In the genomic region with DNA sequence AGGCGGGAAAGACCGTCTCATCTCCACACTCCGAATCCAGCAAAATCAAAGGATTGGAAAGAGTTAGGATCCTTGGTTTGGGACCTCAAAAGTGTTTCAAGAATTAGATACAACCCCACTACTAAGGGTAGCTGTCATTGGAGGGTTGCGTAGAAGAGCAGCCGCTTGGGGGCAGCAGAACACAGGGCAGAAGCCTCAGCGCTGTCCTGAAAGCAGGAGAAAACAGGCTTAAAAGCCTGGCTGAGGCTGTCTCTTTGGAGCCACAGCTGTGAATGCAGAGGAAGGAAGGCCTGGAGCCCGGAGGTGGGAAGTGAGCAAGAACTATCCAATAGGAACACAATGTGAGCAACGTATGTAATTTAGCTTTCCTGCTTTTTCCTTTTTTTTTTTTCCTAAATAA, we compare ENCODE assay signal across 9 mouse cellular contexts. TPM values are rescaled to one million over a fixed set of nuclear protein-coding genes. Genes with fewer than 3 reads are reported as not detected.
DNase-seq lines count a peak whose midpoint lies in the region; ATAC-seq lines count a peak whose summit lies in the region.
"Had no signal": no experiment of that assay in that cellular context is flagged by ENCODE, and none has a peak within 500 bp of the region (broad histone marks: within the 10 kb centered on the region; RNA-seq: fewer than 3 reads in every experiment).

No protein-coding gene starts in this region.

- ATAC-seq in forebrain, embryonic 11.5 days (replicated peaks; ENCODE audit: low FRiP score), result peak; percentile 63; the same call in 1 of the 2 replicates
- peak; percentile 77 for ATAC-seq in heart, embryonic 15.5 days (replicated peaks; ENCODE audit: insufficient number of reproducible peaks, insufficient read depth, low FRiP score, low read depth)
- peak; percentile 79 for ATAC-seq in liver, embryonic 11.5 days (replicated peaks; ENCODE audit: low FRiP score)
- peak; percentile 75 for ATAC-seq in stomach, embryonic 15.5 days (ENCODE audit: insufficient read depth, low FRiP score, low read depth)

- peak; percentile 59 to 77 for DNase-seq in CD8-positive naive resting alpha-beta T cell, adult 2 months (ENCODE audit: low read depth in 2 of 2, low spot score in 2 of 2)
- DNase-seq in c-Kit-negative CD71-positive TER-119-positive erythroid progenitor cells, embryonic 14.5 days (ENCODE audit: low read depth, low spot score), result peak; percentile 69
- DNase-seq in forebrain, embryonic 11.5 days (ENCODE audit: low spot score), result peak; percentile 87
- peak; percentile 93 for DNase-seq in kidney, postnatal 10 days
- peak; percentile 75 for DNase-seq in liver, embryonic 11.5 days (ENCODE audit: low spot score)
- DNase-seq in neural tube, embryonic 10.5 days (ENCODE audit: extremely low spot score, low spot score), result peak; percentile 81

- WGBS in forebrain, embryonic 11.5 days, result 5% methylated on average over 8 of the region's 8 CpGs
- 3% methylated on average over 8 of the region's 8 CpGs for WGBS in heart, embryonic 15.5 days
- 2% methylated on average over 8 of the region's 8 CpGs for WGBS in liver, embryonic 11.5 days
- 3% methylated on average over 8 of the region's 8 CpGs for WGBS in stomach, embryonic 15.5 days

- no peaks in the 10 kb centered on the region for H3K36me3 ChIP-seq in forebrain, embryonic 11.5 days (ENCODE audit: control insufficient read depth, insufficient read depth, low read length)
- no peaks in the 10 kb centered on the region for H3K36me3 ChIP-seq in heart, embryonic 15.5 days
- H3K36me3 ChIP-seq in liver, embryonic 11.5 days (ENCODE audit: control insufficient read depth, insufficient read depth, low read length), result no peaks in the 10 kb centered on the region
- no peaks in the 10 kb centered on the region for H3K36me3 ChIP-seq in stomach, embryonic 15.5 days
- H3K36me3 ChIP-seq: embryonic facial prominence, embryonic 13.5 days had no signal

- H3K4me1 ChIP-seq in forebrain, embryonic 11.5 days (replicated peaks; ENCODE audit: control insufficient read depth, insufficient read depth, low read length), result no peaks in the 10 kb centered on the region
- H3K4me1 ChIP-seq in heart, embryonic 15.5 days (replicated peaks), result peaks cover 3% of the 10 kb centered on the region; the same call in 1 of the 2 replicates
- H3K4me1 ChIP-seq in liver, embryonic 11.5 days (replicated peaks; ENCODE audit: control insufficient read depth, insufficient read depth, low read length), result peaks cover 7% of the 10 kb centered on the region
- H3K4me1 ChIP-seq in stomach, embryonic 15.5 days, result no peaks in the 10 kb centered on the region
- H3K4me1 ChIP-seq: embryonic facial prominence, embryonic 13.5 days had no signal

- H3K27ac ChIP-seq in forebrain, embryonic 11.5 days (ENCODE audit: low read depth, low read length), result no peak overlapping the region
- H3K27ac ChIP-seq in heart, embryonic 15.5 days, result no peak overlapping the region
- H3K27ac ChIP-seq in liver, embryonic 11.5 days (ENCODE audit: low read depth, low read length), result peak overlapping the region; percentile 54; the same call in 1 of the 2 replicates
- no peak overlapping the region for H3K27ac ChIP-seq in stomach, embryonic 15.5 days
- H3K27ac ChIP-seq: embryonic facial prominence, embryonic 13.5 days had no signal

- H3K4me2 ChIP-seq in forebrain, embryonic 11.5 days (ENCODE audit: low read depth, low read length, severe bottlenecking), result no peak overlapping the region
- no peak overlapping the region for H3K4me2 ChIP-seq in heart, embryonic 15.5 days
- H3K4me2 ChIP-seq in liver, embryonic 11.5 days, result no peak overlapping the region
- no peak overlapping the region for H3K4me2 ChIP-seq in stomach, embryonic 15.5 days
- H3K4me2 ChIP-seq: embryonic facial prominence, embryonic 13.5 days had no signal

- H3K9ac ChIP-seq in forebrain, embryonic 11.5 days (ENCODE audit: low read length), result no peak overlapping the region
- no peak overlapping the region for H3K9ac ChIP-seq in heart, embryonic 15.5 days
- H3K9ac ChIP-seq in liver, embryonic 11.5 days (ENCODE audit: low read depth, low read length), result no peak overlapping the region
- H3K9ac ChIP-seq in stomach, embryonic 15.5 days, result no peak overlapping the region
- H3K9ac ChIP-seq: embryonic facial prominence, embryonic 13.5 days had no signal

- no peak overlapping the region for H3K4me3 ChIP-seq in forebrain, embryonic 11.5 days (ENCODE audit: low read depth, low read length)
- H3K4me3 ChIP-seq in heart, embryonic 15.5 days, result no peak overlapping the region
- H3K4me3 ChIP-seq in liver, embryonic 11.5 days (ENCODE audit: low read depth, low read length), result no peak overlapping the region
- H3K4me3 ChIP-seq in stomach, embryonic 15.5 days (replicated peaks), result no peak overlapping the region
- H3K4me3 ChIP-seq: embryonic facial prominence, embryonic 13.5 days had no signal

- no peaks in the 10 kb centered on the region for H3K9me3 ChIP-seq in forebrain, embryonic 11.5 days (ENCODE audit: control insufficient read depth, low read length)
- no peaks in the 10 kb centered on the region for H3K9me3 ChIP-seq in heart, embryonic 15.5 days (replicated peaks)
- no peaks in the 10 kb centered on the region for H3K9me3 ChIP-seq in liver, embryonic 11.5 days (ENCODE audit: control insufficient read depth, low read length)
- H3K9me3 ChIP-seq in stomach, embryonic 15.5 days, result no peaks in the 10 kb centered on the region
- H3K9me3 ChIP-seq: embryonic facial prominence, embryonic 13.5 days had no signal

- no peaks in the 10 kb centered on the region for H3K27me3 ChIP-seq in forebrain, embryonic 11.5 days (ENCODE audit: control insufficient read depth, insufficient read depth, low read length)
- H3K27me3 ChIP-seq in heart, embryonic 15.5 days, result no peaks in the 10 kb centered on the region
- no peaks in the 10 kb centered on the region for H3K27me3 ChIP-seq in liver, embryonic 11.5 days (replicated peaks; ENCODE audit: control insufficient read depth, insufficient read depth, low read length)
- no peaks in the 10 kb centered on the region for H3K27me3 ChIP-seq in stomach, embryonic 15.5 days (replicated peaks)
- H3K27me3 ChIP-seq: embryonic facial prominence, embryonic 13.5 days had no signal

RNA-seq across cellular contexts. Expression of gene Rps3, which starts 16.7 kb away (rescaled TPM):
- polyA plus RNA-seq in forebrain, embryonic 11.5 days (2014; fragmentation: Nextera tagmentation; extraction: Ambion mirVana), result 699 and 715 TPM in 2 replicates
- 437 and 490 TPM in 2 replicates for polyA plus RNA-seq in heart, embryonic 15.5 days (2015; fragmentation: Nextera tagmentation; extraction: Ambion mirVana)
- polyA plus RNA-seq in liver, embryonic 11.5 days (2014; fragmentation: Nextera tagmentation; extraction: Ambion mirVana), result 934 and 944 TPM in 2 replicates
- polyA plus RNA-seq in stomach, embryonic 15.5 days (2015; fragmentation: Nextera tagmentation; extraction: Ambion mirVana), result 765 and 776 TPM in 2 replicates

RNA-seq across cellular contexts. Expression of gene Klhl35, which starts 34.4 kb away (rescaled TPM):
- polyA plus RNA-seq in forebrain, embryonic 11.5 days (2014; fragmentation: Nextera tagmentation; extraction: Ambion mirVana), result 4.7 and 5.5 TPM in 2 replicates
- 0.63 and 0.73 TPM in 2 replicates for polyA plus RNA-seq in heart, embryonic 15.5 days (2015; fragmentation: Nextera tagmentation; extraction: Ambion mirVana)
- polyA plus RNA-seq in liver, embryonic 11.5 days (2014; fragmentation: Nextera tagmentation; extraction: Ambion mirVana), result 0.23 and 0.32 TPM in 2 replicates
- polyA plus RNA-seq in stomach, embryonic 15.5 days (2015; fragmentation: Nextera tagmentation; extraction: Ambion mirVana), result 0.58 and 0.78 TPM in 2 replicates

RNA-seq across cellular contexts. Expression of gene Arrb1, which starts 35.1 kb away (rescaled TPM):
- polyA plus RNA-seq in forebrain, embryonic 11.5 days (2014; fragmentation: Nextera tagmentation; extraction: Ambion mirVana), result 4.0 and 4.2 TPM in 2 replicates
- polyA plus RNA-seq in heart, embryonic 15.5 days (2015; fragmentation: Nextera tagmentation; extraction: Ambion mirVana), result 4.7 and 8.0 TPM in 2 replicates
- 27.9 and 28.9 TPM in 2 replicates for polyA plus RNA-seq in liver, embryonic 11.5 days (2014; fragmentation: Nextera tagmentation; extraction: Ambion mirVana)
- 11.4 and 13.5 TPM in 2 replicates for polyA plus RNA-seq in stomach, embryonic 15.5 days (2015; fragmentation: Nextera tagmentation; extraction: Ambion mirVana)
